In the genomic region with DNA sequence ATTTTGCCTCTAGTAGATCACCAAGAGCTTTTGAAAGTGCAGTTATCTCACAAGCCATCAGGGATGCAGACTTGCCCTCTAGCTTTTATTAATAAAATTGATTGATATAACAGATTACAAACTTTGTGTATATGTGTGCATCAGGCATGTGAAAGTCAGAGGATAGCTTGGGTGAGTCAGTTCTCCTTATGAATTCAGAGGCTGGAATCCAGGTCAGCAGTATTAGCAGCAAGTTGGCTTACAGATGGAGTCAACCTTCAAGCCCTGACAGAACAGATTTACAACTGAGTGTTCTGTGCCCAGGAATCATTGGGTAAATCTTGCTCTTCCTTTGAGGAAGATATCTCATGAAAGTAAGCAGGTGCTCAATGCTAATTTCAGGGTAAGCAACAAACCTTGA, we compare ENCODE assay signal across 8 mouse cellular contexts. TPM values are rescaled to one million over a fixed set of nuclear protein-coding genes. Genes with fewer than 3 reads are reported as not detected.
DNase-seq lines count a peak whose midpoint lies in the region; ATAC-seq and TF ChIP-seq lines count a peak whose summit lies in the region.

No protein-coding gene starts in this region.

- no peak for DNase-seq in kidney, postnatal 0 days (ENCODE audit: low spot score)
- DNase-seq in kidney, adult 18-20 months: no peak
- DNase-seq in hindbrain, embryonic 11.5 days (ENCODE audit: low spot score): peak; percentile 4
- no peak for DNase-seq in kidney, adult 2 months

- peak overlapping the region; percentile 52 for H3K4me3 ChIP-seq in kidney, postnatal 0 days (replicated peaks; ENCODE audit: low read depth, low read length)
- H3K4me3 ChIP-seq in bone marrow, adult 2 months (replicated peaks; ENCODE audit: control insufficient read depth, low read depth, low read length): peak overlapping the region; percentile 74
- peak overlapping the region; percentile 55 for H3K4me3 ChIP-seq in hindbrain, embryonic 11.5 days (ENCODE audit: low read depth, low read length)
- peak overlapping the region; percentile 78 for H3K4me3 ChIP-seq in midbrain, embryonic 15.5 days
- H3K4me3 ChIP-seq in kidney, adult 2 months (ENCODE audit: insufficient read depth, low read depth, low read length): no peak overlapping the region

- no peak for ATAC-seq in kidney, postnatal 0 days (replicated peaks; ENCODE audit: low FRiP score, low read depth)
- no peak for ATAC-seq in hindbrain, embryonic 11.5 days (ENCODE audit: low FRiP score)
- no peak for ATAC-seq in midbrain, embryonic 15.5 days (replicated peaks)
- ATAC-seq in erythroid progenitor cell, adult 5-6 weeks (replicated peaks; ENCODE audit: low FRiP score, poor library complexity, severe bottlenecking): no peak
- no peak for ATAC-seq in monocyte, adult 5-6 weeks (replicated peaks; ENCODE audit: insufficient number of reproducible peaks, low FRiP score, low TSS enrichment, poor library complexity, severe bottlenecking)

- H3K4me1 ChIP-seq in kidney, postnatal 0 days (replicated peaks; ENCODE audit: insufficient read depth, low read length): 0 out of 2 replicates have a peak, but pooled peaks cover 5% of the 10 kb centered on the region
- H3K4me1 ChIP-seq in bone marrow, adult 2 months (ENCODE audit: control insufficient read depth, insufficient read depth, low read length): no peaks in the 10 kb centered on the region
- H3K4me1 ChIP-seq in hindbrain, embryonic 11.5 days (replicated peaks; ENCODE audit: control insufficient read depth, insufficient read depth, low read length): no peaks in the 10 kb centered on the region
- peaks cover 19% of the 10 kb centered on the region for H3K4me1 ChIP-seq in midbrain, embryonic 15.5 days
- H3K4me1 ChIP-seq in kidney, adult 2 months (ENCODE audit: control insufficient read depth, insufficient read depth, low read length): peaks cover 4% of the 10 kb centered on the region; the same call in 1 of the 2 replicates

- no peaks in the 10 kb centered on the region for H3K36me3 ChIP-seq in kidney, postnatal 0 days (ENCODE audit: insufficient read depth, low read length)
- H3K36me3 ChIP-seq in hindbrain, embryonic 11.5 days (ENCODE audit: control insufficient read depth, insufficient read depth, low read length): no peaks in the 10 kb centered on the region
- H3K36me3 ChIP-seq in midbrain, embryonic 15.5 days (replicated peaks): no peaks in the 10 kb centered on the region
- H3K36me3 ChIP-seq in kidney, adult 2 months (ENCODE audit: control insufficient read depth, insufficient read depth, low read length): no peaks in the 10 kb centered on the region

- H3K9ac ChIP-seq in kidney, postnatal 0 days (ENCODE audit: low read depth, low read length): peak overlapping the region; percentile 81; the same call in 1 of the 2 replicates
- H3K9ac ChIP-seq in hindbrain, embryonic 11.5 days (ENCODE audit: low read depth, low read length): peak overlapping the region; percentile 74; the same call in 1 of the 2 replicates
- H3K9ac ChIP-seq in midbrain, embryonic 15.5 days: peak overlapping the region; percentile 85

- no peaks in the 10 kb centered on the region for H3K9me3 ChIP-seq in kidney, postnatal 0 days (replicated peaks; ENCODE audit: low read length)
- H3K9me3 ChIP-seq in hindbrain, embryonic 11.5 days (ENCODE audit: control insufficient read depth, low read length): no peaks in the 10 kb centered on the region
- no peaks in the 10 kb centered on the region for H3K9me3 ChIP-seq in midbrain, embryonic 15.5 days

- 0 out of 2 replicates have a peak overlapping the region, but pooled peaks have one; percentile 88 for H3K27ac ChIP-seq in kidney, postnatal 0 days
- no peak overlapping the region for H3K27ac ChIP-seq in bone marrow, adult 2 months (ENCODE audit: control insufficient read depth, insufficient read depth, low read depth, low read length, poor library complexity)
- no peak overlapping the region for H3K27ac ChIP-seq in hindbrain, embryonic 11.5 days (ENCODE audit: low read depth, low read length)
- no peak overlapping the region for H3K27ac ChIP-seq in midbrain, embryonic 15.5 days
- H3K27ac ChIP-seq in kidney, adult 2 months (ENCODE audit: insufficient read depth, low read depth, low read length): no peak overlapping the region

- no peaks in the 10 kb centered on the region for H3K27me3 ChIP-seq in kidney, postnatal 0 days (ENCODE audit: insufficient read depth, low read length)
- H3K27me3 ChIP-seq in hindbrain, embryonic 11.5 days (ENCODE audit: control insufficient read depth, insufficient read depth, low read length): no peaks in the 10 kb centered on the region
- H3K27me3 ChIP-seq in midbrain, embryonic 15.5 days (replicated peaks): no peaks in the 10 kb centered on the region
- H3K27me3 ChIP-seq in kidney, adult 2 months (replicated peaks; ENCODE audit: control insufficient read depth, insufficient read depth, low read length): no peaks in the 10 kb centered on the region

- TF ChIP-seq POLR2A in bone marrow, adult 2 months (IDR thresholded peaks at IDR 0.05; ENCODE audit: borderline replicate concordance, control insufficient read depth, low read depth, low read length): no peak
- TF ChIP-seq POLR2A in kidney, adult 2 months (IDR thresholded peaks at IDR 0.05; ENCODE audit: low read depth, low read length): no peak

- H3K4me2 ChIP-seq in kidney, postnatal 0 days (ENCODE audit: low read length): peak overlapping the region; percentile 63
- H3K4me2 ChIP-seq in hindbrain, embryonic 11.5 days (replicated peaks; ENCODE audit: low read depth, low read length): peak overlapping the region; percentile 68
- peak overlapping the region; percentile 83 for H3K4me2 ChIP-seq in midbrain, embryonic 15.5 days

- no peak for TF ChIP-seq CTCF in kidney, postnatal 0 days (IDR thresholded peaks at IDR 0.05; ENCODE audit: low read depth)
- no peak for TF ChIP-seq CTCF in bone marrow, adult 2 months (IDR thresholded peaks at IDR 0.05; ENCODE audit: control insufficient read depth, insufficient read depth, low read length)
- TF ChIP-seq CTCF in kidney, adult 2 months (conservative IDR thresholded peaks at IDR 0.05; ENCODE audit: insufficient read depth, insufficient read length, low read depth, low read length): no peak

RNA-seq across cellular contexts. Expression of a gene that starts 0.9 kb away (rescaled TPM):
- polyA plus RNA-seq in kidney, postnatal 0 days (2015; fragmentation: Nextera tagmentation; extraction: Ambion mirVana): 19.9 and 20.0 TPM in 2 replicates
- 3.0 and 9.9 TPM in 2 replicates for polyA plus RNA-seq in bone marrow, adult 2 months (2011; ENCODE audit: insufficient read depth, insufficient read length, low replicate concordance, missing spikeins)
- polyA plus RNA-seq in hindbrain, embryonic 11.5 days (2014; fragmentation: Nextera tagmentation; extraction: Ambion mirVana): 23.7 and 28.9 TPM in 2 replicates
- polyA plus RNA-seq in midbrain, embryonic 15.5 days (2015; fragmentation: Nextera tagmentation; extraction: Ambion mirVana): 13.6 and 14.8 TPM in 2 replicates
- 24.7 and 41.1 TPM in 2 replicates for total RNA-seq in erythroid progenitor cell, adult 5-6 weeks (2015; ENCODE audit: low replicate concordance)
- 21.6 and 35.9 TPM in 2 replicates for total RNA-seq in erythroid progenitor cell, adult 5-6 weeks (2017; ENCODE audit: low replicate concordance)
- 8.7 to 24.8 TPM (median 10.1 TPM) in 3 replicates for total RNA-seq in monocyte, adult 5-6 weeks (2017)
- 3.7 and 4.3 TPM in 2 replicates for polyA plus RNA-seq in kidney, adult 2 months (2012; rRNA removed)
